Mouse (Mus musculus): ENCODE data around the gene Hsd11b1.

The Hsd11b1 gene

DNA sequence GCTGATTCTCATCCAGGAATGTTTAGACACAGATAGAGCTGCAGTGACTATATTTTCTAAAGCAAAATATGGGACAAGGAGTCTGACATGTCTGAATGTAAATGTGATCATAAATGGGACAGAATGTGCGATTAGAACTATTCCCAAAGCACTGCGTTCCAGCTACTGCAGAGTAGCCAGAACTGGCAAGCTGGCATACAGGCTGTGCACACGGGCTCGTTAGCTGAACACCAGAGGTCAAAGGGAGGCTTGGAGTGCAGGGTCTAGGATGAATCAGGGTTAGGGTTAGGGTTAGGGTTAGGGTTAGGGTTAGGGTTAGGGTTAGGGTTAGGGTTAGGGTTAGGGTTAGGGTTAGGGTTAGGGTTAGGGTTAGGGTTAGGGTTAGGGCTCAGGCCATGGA lies 36.3 kb downstream of the Hsd11b1 start:
- ChIA-PET POLR2A (interaction anchor here in 1 of 4 experiments (1.2 kb wide), 1 partner anchor 11 kb away, joined by 3 read pairs; no protein-coding TSS in a partner anchor), CTCF (interaction anchor here in 2 of 4 experiments (0.6 to 0.9 kb wide), 2 partner anchors 149 to 281 kb away, joined by 3 read pairs; no protein-coding TSS in a partner anchor)

DNA sequence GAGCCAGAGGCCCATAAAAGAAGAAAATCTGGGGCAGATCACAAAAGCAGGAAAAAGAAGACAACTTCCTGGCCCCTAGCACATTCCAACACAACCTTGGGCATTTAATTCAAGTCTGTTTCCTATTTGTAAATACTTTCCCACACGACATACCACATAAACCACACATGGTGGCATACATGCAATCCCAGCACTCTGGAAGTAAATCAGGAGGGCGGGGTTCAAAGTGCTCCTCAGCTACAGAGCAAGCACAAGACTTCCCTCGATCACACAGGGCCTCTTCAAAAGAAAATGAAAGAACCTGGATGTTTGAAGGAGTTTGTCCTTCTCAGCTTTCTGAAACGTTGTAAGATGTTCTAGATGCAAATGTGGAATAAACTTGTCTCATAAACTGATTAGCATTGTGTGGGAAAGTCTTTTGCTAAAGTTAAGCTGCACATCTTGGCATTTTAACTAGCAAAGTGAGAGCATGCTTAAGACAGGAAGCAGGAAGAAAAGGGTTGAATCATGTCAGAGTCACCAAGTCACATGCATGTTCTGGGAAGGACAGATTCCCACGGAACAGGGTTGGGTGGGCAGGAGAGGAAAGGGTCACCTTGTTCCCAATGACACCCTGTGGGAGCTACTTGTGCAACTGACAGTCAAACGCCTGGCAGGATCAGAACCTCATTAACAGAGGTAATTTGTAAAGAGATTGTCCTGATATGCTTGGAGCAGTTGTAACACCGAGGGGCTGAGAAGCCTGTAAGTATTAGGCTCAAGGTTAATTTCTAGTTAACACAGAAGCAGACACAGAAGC lies 37.0 kb downstream of the Hsd11b1 start:
- POLR2A ChIA-PET = interaction anchor here in 1 of 4 experiments (1.2 kb wide), 1 partner anchor 11 kb away, joined by 3 read pairs; no protein-coding TSS in a partner anchor
- CTCF ChIA-PET = interaction anchor here in 1 of 4 experiments (0.9 kb wide), 1 partner anchor 150 kb away, joined by 3 read pairs; no protein-coding TSS in a partner anchor

DNA sequence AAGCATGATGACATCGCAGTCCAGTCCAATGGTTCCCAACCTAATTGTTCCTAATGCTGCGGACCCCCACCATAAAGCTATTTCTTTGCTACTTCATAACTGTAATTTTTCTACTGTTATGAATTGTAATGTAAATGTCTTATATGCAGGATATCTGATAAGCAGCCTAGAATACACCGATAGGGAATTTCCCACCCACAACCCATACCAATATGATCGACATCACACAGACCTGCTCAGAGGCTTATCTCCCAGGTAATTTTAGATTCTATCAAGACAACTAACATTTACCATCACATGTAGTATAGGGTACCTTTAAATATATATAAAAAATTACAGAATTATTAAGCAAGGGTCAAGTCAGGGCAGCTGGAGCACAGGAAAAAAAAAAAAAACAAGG lies 37.8 kb downstream of the Hsd11b1 start:
- CTCF ChIA-PET = no interaction called here
- POLR2A ChIA-PET = interaction anchor here in 1 of 4 experiments (0.6 kb wide), 1 partner anchor 19 kb away, joined by 4 read pairs; no protein-coding TSS in a partner anchor

DNA sequence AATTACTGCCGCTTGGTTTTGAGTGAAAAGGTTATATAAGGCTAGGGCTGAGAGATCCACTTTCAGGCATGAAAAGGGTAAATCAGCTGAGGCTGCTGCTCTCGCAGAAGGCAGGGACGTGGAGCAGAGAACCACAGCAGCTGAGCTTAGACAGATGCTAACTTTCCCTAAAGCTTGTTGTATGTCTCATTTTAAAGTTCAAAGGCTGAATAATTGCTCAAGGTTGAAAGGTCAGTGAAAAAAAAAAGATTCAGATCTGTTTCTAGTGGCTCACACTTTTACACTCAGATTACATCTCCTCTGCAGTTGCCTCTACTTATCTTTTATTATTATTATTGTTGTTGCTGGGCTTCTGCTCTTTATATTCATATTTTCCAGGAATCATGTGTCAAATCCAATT lies 38.3 kb downstream of the Hsd11b1 start:
- ChIA-PET POLR2A (interaction anchor here in 3 of 4 experiments (0.6 kb wide), 3 partner anchors 30 to 1987 kb away, joined by 3 read pairs; no protein-coding TSS in a partner anchor), CTCF (no interaction called here)

DNA sequence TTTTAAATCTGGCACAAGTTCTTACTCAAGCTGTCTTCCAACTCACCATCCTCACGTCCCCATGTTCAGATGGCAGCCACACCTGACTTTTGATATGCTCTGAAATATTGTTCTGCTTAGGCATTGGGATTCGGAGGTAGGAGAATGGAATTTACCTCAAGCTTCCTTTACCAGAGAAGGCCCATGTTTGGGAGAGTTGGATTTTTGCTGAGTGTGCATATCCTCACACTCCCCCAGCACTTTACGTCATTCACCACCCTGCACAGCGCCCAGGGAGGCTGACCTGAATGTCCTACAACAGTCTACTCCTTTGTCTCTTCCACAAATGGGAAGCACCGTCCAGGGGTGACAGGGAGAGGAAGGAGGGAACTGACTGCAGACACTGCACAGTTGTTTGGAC lies 43.5 kb downstream of the Hsd11b1 start:
- CTCF ChIA-PET = interaction anchor here in 1 of 4 experiments (0.7 kb wide), 1 partner anchor 156 kb away, joined by 3 read pairs; no protein-coding TSS in a partner anchor
- POLR2A ChIA-PET = interaction anchor here in 1 of 4 experiments (0.6 kb wide), 1 partner anchor 46 kb away, joined by 3 read pairs; no protein-coding TSS in a partner anchor

DNA sequence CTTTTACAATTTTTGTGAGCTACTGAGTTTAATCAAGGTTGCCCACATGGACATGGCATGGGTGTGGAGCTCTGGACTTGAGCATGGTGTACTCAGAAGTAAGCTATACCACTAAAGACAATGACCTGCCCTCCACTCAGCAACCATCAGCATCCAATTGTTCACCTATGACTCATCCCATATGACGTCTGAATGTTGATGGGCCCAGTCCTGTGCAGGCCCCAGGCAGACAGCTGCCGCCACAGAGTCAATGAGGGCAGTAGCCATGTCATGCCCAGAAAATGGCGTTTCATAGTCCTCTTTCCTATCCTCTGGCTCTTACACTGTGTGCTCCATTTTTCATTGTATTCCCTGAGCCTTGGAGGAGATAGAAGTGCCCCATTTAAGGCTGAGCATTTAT lies 47.9 kb downstream of the Hsd11b1 start:
- CTCF ChIA-PET = no interaction called here
- POLR2A ChIA-PET = no interaction called here

DNA sequence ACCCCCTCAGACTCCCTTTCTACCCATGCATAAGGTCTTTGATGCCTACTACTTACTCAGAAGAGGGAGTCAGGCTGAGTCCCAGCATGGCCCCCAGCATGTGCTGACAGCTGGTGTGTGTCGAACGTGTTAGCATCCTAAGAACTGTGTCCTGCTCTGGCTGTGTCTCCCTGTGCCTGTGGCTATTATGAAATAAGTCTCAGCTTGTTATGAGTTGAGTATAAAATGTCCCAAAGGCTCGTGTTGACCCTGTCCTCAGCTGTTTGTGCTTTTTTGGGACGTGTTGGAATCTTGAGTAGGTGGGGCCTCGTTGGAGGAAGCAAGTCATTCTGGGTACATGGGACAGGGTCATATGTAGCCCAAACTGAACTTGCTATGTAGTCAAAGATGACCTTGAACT lies 49.8 kb downstream of the Hsd11b1 start:
- CTCF ChIA-PET = interaction anchor here in 1 of 4 experiments (0.6 kb wide), 1 partner anchor 121 kb away, joined by 3 read pairs; no protein-coding TSS in a partner anchor
- POLR2A ChIA-PET = interaction anchor here in 1 of 4 experiments (0.5 kb wide), 1 partner anchor 109 kb away, joined by 3 read pairs; no protein-coding TSS in a partner anchor

DNA sequence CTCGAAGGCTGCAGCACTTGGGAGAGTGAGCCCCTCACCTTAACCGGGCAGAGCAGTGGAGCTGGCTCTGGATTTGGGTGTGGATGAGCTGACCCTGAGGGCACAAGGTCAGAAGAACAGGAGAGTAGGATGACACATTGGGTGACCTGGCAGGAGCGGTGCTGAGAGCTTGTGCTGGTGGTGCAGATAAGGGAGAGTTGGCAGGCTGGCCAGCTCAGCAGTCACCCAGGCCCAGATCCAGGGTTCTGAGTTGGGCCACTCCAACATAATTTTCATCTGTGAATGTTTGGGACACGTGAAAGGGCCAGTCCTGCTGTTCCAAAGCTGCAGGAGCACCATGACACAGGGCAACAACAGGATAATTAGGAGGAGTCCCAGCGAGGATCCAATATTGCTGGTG lies 52.5 kb downstream of the Hsd11b1 start:
- POLR2A ChIA-PET = interaction anchor here in 1 of 4 experiments (0.6 kb wide), 1 partner anchor 65 kb away, joined by 3 read pairs; no protein-coding TSS in a partner anchor
- CTCF ChIA-PET = interaction anchor here in 1 of 4 experiments (0.6 to 1.0 kb wide), 2 partner anchors 41 to 165 kb away, joined by 3 read pairs; no protein-coding TSS in a partner anchor

DNA sequence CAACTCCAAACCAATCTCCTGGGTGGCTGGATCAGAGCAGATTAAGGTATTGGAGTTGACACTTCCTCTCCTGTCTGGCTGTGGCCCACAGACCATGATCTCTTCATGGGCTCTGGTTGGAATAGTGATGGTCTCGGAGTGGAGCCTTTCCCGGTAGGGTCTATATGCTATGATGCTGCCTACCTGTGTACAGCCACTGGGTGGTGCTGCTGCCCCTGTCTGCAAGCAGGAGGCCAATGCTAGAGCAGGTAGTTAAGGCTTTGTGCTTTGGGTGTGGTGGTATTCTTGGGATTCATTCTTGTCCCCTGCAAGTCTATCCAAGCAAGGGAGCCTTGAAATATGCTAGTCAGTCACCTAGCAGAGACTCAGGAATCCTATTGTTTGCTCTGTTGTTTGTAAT lies 55.7 kb downstream of the Hsd11b1 start:
- ChIA-PET POLR2A (no interaction called here), CTCF (interaction anchor here in 1 of 4 experiments (0.7 kb wide), 1 partner anchor 116 kb away, joined by 5 read pairs; no protein-coding TSS in a partner anchor)

DNA sequence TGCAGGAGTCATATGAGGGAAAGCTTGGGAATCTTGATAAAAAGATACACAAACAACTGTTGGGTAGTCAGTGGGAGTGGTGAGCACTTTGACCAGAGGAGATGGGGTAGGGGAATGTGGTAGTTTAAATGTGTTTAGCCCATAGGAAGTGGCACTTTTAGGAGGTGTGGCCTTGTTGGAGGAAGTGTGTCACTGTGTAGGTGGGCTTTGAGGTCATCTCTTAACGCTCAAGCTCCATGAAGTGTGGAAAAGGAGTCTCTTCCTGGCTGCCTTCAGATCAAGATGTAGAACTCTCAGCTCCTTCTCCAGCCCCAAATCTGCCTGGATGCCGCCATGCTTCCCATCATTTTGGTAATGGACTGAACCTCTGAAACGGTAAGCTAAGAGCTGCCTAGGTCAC lies 56.4 kb downstream of the Hsd11b1 start, which contains the start of gene Lamb3:
Gene Lamb3 (plus strand): TSS at position 197 of the 400 bp plus-strand sequence.
- ChIA-PET POLR2A (interaction anchor here in 1 of 4 experiments (0.6 kb wide), 1 partner anchor 172 kb away, joined by 3 read pairs; the partner anchor contains the start of gene Syt14), CTCF (interaction anchor here in 2 of 4 experiments (0.7 to 1.1 kb wide), 3 partner anchors 12 to 169 kb away, joined by 3 read pairs; no protein-coding TSS in a partner anchor)

DNA sequence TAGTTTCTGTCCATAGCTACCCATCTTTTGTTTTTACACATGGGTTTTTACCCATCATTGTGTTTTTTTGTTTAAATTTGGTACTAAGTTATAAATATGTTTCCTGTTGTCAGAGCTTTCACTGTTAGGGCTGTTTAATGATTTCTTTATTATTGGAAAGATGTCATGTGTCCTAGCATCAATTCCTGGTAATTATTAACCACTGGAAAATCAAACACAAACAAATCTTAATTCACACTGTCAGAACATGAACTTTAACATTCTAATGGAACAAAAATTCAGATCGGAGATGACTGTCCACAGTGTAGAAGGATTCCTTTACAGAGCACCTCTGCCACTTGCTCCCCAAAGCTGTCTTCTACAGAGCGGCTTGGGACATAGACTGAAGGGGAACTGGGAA lies 58.4 kb downstream of the Hsd11b1 start:
- ChIA-PET CTCF (interaction anchor here in 3 of 4 experiments (0.6 to 0.9 kb wide), 3 partner anchors 75 to 442 kb away, joined by 3 to 11 read pairs (median 4); partner anchors contain the start of gene Diexf (in 1 of the 3)), POLR2A (no interaction called here)

DNA sequence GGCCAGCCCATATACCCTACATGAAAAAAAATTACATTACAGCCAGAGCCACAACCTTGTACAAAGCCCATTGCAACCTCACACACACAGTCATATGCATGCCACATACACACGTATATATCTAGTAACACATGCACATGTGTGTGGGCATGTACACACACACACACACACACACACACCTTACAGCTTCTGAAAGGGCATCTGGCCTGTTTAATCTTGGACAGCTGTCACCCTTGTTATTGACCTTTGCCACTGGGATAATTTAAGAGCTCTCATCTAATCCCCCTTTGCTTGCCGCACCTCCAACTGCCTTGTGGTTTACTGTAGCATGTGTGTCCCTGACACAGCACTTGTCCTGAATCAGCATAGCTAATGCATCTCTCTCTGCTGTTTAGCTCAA lies 60.1 kb downstream of the Hsd11b1 start:
- CTCF ChIA-PET = interaction anchor here in 1 of 4 experiments (1.5 kb wide), 1 partner anchor 120 kb away, joined by 5 read pairs; no protein-coding TSS in a partner anchor
- POLR2A ChIA-PET = interaction anchor here in 1 of 4 experiments (1.4 kb wide), 1 partner anchor 30 kb away, joined by 3 read pairs; no protein-coding TSS in a partner anchor

DNA sequence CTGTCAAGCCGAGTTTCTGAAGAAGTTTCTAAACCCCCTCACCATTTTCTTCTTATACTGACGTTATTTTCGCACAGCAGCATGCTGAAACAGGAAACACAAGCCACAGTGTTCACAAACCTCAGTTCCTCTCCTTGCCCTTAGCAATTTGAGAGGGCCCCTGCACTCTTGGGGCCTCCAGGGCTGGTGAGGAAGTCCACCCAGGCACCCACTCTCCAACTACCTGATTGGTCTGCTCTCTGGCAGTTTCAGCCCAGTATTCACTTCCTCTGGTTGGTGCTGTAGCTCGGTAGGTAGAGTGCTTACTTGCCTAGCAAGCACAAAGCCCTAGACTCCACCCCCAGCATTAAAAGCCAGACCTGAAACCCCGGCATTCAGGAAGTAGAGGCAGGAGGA lies 62.5 kb downstream of the Hsd11b1 start, which contains the start of gene Traf3ip3:
Gene Traf3ip3 (minus strand): TSS at position 321 of the 396 bp plus-strand sequence.
- CTCF ChIA-PET = no interaction called here
- POLR2A ChIA-PET = interaction anchor here in 1 of 4 experiments (1.3 kb wide), 1 partner anchor 29 kb away, joined by 3 read pairs; no protein-coding TSS in a partner anchor

DNA sequence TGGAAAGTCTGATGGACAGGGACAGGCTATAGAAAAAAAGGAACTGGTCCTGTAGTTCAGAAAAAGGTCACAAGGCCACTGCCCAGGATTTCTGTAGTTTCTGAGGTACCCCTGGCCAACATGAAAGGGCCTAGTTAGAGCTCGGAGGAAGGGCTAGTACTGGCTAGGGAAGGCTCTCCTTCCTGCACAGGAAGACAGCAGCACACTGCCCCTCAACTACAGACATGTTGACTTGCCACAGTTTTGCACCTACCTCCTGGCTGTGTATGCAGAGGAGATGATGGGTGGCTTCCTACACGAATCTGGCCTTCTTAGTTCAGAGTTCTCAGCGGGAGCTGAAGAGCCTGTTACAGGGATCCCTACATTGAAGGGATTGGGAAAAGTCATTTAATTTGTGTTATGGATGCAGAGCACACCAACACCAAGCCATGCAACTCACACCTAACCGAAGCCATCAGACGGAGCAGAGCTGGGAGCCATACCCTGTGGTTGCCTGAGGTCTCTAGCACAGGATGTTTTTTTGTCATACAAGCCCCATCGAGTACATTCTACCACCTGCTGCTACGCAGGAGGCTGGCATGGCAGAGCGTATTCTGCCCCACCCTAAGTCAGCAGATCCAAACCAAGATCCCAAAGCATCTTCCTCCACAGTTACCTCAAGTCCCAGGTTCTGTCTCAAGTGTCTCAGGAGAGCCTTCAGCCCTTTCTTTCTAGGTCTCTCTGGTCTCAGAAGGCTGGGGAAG lies 63.1 kb downstream of the Hsd11b1 start:
- ChIA-PET POLR2A (no interaction called here), CTCF (no interaction called here)

DNA sequence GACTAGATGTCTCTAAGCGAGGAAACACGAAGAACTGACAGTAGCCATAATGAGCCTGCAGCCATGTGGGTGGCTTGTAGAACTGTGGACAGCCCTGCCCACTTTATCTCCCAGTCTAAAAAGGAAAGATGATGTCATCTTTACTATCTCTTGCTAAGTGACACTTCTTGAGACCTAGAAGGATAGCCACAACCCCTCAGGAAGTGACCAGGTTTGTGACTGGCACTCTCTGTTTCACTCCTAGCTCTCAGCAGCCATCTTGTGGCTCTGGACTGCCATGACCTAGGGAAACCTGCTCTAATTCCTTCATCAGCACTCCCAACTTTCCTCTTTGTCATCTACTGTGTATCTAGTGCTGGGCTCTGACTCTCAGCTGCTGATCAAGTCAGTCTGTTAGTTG lies 65.6 kb downstream of the Hsd11b1 start:
- ChIA-PET POLR2A (interaction anchor here in 1 of 4 experiments (1.2 to 1.5 kb wide), 2 partner anchors 9 to 24 kb away, joined by 3 to 4 read pairs; no protein-coding TSS in a partner anchor), CTCF (no interaction called here)

DNA sequence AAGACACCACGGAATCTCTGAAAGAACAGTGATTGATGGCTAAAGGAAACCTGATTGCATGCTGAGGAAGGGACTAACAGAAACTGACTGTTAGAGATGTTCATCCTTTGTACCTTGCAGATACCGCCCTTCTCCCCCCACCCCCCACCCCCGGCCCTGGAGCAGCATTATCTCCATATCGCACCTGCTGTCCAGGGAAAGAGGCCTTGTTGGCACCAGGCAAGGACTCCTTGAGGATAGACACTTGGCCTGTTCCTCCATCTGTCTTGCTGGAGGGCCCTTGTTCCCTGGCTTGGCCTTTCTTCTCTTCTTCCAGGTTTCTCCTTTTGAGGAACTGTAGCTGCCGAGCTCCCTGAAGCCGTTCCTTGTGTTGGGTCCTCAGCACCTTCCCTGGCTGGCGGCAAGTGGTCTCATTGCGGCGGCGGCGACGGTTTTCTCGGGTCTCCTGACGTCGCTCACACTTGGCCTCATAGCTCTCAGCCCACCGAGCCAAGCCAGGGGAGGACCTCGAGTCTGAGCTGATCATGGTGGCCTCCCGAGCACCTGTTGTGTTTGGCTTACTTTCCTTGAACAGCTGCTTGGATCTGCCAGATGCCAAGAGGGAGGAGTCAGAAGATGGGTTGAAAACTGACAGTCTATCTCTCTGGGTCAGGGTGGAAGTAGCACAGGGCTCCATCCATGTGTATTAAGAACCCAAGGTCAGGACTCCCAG lies 66.2 kb downstream of the Hsd11b1 start:
- POLR2A ChIA-PET = interaction anchor here in 1 of 4 experiments (1.2 to 1.5 kb wide), 2 partner anchors 8 to 23 kb away, joined by 3 to 4 read pairs; no protein-coding TSS in a partner anchor
- CTCF ChIA-PET = no interaction called here

DNA sequence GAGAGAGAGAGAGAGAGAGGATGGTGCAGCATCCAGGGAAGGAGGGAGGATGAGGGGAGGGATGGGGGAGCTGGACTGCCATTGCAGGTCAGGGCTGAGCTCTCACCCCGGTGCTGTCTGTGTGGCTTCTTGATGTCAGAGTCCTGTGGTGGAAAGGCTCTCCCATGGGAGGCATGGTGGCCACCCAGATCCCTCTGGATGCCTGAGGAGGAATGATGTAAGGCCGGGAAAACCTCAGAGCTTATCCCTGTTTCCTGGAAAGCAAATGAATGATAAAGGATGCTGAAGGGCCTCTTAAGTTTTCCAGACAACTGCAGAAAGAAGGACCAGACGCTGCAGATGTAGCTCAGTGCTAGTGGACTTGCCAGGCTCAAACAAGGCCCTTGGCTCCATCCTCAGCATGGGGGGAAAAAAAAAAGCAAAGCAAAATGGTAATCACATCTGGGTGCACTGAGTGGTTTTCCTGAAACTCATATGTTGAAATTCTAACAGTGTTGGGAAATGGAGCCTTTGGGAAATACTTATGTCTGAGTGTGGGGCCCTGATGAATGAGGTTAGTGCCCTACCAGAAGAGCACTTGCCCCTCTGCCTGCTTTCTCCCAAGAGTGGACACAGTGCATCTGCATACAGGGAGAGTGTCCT lies 68.6 kb downstream of the Hsd11b1 start:
- CTCF ChIA-PET = interaction anchor here in 1 of 4 experiments (0.6 kb wide), 1 partner anchor 12 kb away, joined by 3 read pairs; the partner anchor contains the start of gene Lamb3
- POLR2A ChIA-PET = interaction anchor here in 2 of 4 experiments (0.6 to 0.7 kb wide), 2 partner anchors 30 to 31 kb away, joined by 3 to 5 read pairs; no protein-coding TSS in a partner anchor

Data from embryonic stem cell, embryonic (primary cell).